Mouse (Mus musculus): ENCODE data around the gene Ftsj1.

Gene Ftsj1

GRCm38 (mm10) chrX:8219651-8220050 is 32.6 kb downstream of the Ftsj1 start:
- no peak for DNase-seq (ENCODE audit: low spot score in 2 of 2)

- no peak for DNase-seq (ENCODE audit: low spot score in 2 of 2)
Measured at GRCm38 (mm10) chrX:8218114-8218513, 34.1 kb downstream of the Ftsj1 start.

- peak in 1 of 2 experiments; percentile 3 for DNase-seq (ENCODE audit: low spot score in 2 of 2)
Measured at GRCm38 (mm10) chrX:8217383-8217782, 34.8 kb downstream of the Ftsj1 start.

GRCm38 (mm10) chrX:8211490-8212207 is 40.6 kb downstream of the Ftsj1 start:
- DNase-seq (ENCODE audit: low spot score in 2 of 2): no peak

- no peak for DNase-seq (ENCODE audit: low spot score in 2 of 2)
Measured at GRCm38 (mm10) chrX:8209720-8210119, 42.5 kb downstream of the Ftsj1 start.

GRCm38 (mm10) chrX:8207224-8207623 is 45.0 kb downstream of the Ftsj1 start:
- no peak for DNase-seq (ENCODE audit: low spot score in 2 of 2)

- DNase-seq (ENCODE audit: low spot score in 2 of 2): no peak
Measured at GRCm38 (mm10) chrX:8206694-8207197, 45.5 kb downstream of the Ftsj1 start.

GRCm38 (mm10) chrX:8206015-8206693 is 46.1 kb downstream of the Ftsj1 start, which contains the start of gene Porcn:
Gene Porcn (minus strand): TSS chrX:8206525.
- DNase-seq (ENCODE audit: low spot score in 2 of 2): peak; percentile 61 to 72

GRCm38 (mm10) chrX:8205551-8205950 is 46.7 kb downstream of the Ftsj1 start:
- no peak for DNase-seq (ENCODE audit: low spot score in 2 of 2)

- DNase-seq (ENCODE audit: low spot score in 2 of 2): no peak
Measured at GRCm38 (mm10) chrX:8205088-8205487, 47.1 kb downstream of the Ftsj1 start.

GRCm38 (mm10) chrX:8204076-8204475 is 48.1 kb downstream of the Ftsj1 start:
- no peak for DNase-seq (ENCODE audit: low spot score in 2 of 2)

GRCm38 (mm10) chrX:8203105-8203504 is 49.1 kb downstream of the Ftsj1 start:
- DNase-seq (ENCODE audit: low spot score in 2 of 2): no peak

- DNase-seq (ENCODE audit: low spot score in 2 of 2): no peak
Measured at GRCm38 (mm10) chrX:8193419-8193723, 58.8 kb downstream of the Ftsj1 start, which contains the start of gene Ebp. Gene Ebp (minus strand): TSS chrX:8193512.

- DNase-seq (ENCODE audit: low spot score in 2 of 2): peak; percentile 56 to 64
Measured at GRCm38 (mm10) chrX:8192640-8193418, 59.4 kb downstream of the Ftsj1 start.

- no peak for DNase-seq (ENCODE audit: low spot score in 2 of 2)
Measured at GRCm38 (mm10) chrX:8192126-8192639, 60.0 kb downstream of the Ftsj1 start.

All from frontal cortex, postnatal 25 days (tissue).